Mouse (Mus musculus): ENCODE results near the gene Gemin2.

DNA sequence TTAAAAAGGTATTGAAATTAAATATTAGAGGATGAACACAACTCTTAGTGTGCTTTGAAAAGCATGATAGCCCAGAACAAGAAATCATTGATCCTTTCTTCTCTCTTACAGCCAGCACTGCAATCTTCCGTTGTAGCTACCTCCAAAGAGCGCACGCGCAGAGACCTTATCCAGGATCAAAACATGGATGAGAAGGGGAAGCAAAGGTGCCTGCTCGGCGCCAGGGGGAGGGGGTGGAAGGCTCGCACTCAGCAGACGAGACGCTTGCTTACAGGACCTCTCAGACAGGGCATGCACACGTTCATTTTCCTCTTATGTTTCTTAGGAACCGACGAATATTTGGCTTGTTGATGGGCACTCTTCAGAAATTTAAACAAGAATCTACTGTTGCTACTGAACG lies 55.6 kb downstream of the Gemin2 start:
- no peak for TF ChIP-seq POLR2A (IDR thresholded peaks at IDR 0.05; ENCODE audit: extremely low read depth, insufficient read depth, low read length)
- no peak for TF ChIP-seq CTCF (IDR thresholded peaks at IDR 0.05; ENCODE audit: low read depth, low read length)
